Mouse (Mus musculus) heart, postnatal 0 days (tissue): Measurements from ENCODE around the gene Tcte2.

Experiments
- CTCF ChIP-seq: IDR thresholded peaks from 2 replicates; pipeline ENCODE4 v1.5.1; 2016; ENCODE audit warnings: antibody characterized with exemption, control low read depth, low read depth
- EP300 ChIP-seq: IDR thresholded peaks from 2 replicates; pipeline ENCODE4 v1.6.1; 2016; ENCODE audit warnings: antibody characterized with exemption, low read depth

DNA sequence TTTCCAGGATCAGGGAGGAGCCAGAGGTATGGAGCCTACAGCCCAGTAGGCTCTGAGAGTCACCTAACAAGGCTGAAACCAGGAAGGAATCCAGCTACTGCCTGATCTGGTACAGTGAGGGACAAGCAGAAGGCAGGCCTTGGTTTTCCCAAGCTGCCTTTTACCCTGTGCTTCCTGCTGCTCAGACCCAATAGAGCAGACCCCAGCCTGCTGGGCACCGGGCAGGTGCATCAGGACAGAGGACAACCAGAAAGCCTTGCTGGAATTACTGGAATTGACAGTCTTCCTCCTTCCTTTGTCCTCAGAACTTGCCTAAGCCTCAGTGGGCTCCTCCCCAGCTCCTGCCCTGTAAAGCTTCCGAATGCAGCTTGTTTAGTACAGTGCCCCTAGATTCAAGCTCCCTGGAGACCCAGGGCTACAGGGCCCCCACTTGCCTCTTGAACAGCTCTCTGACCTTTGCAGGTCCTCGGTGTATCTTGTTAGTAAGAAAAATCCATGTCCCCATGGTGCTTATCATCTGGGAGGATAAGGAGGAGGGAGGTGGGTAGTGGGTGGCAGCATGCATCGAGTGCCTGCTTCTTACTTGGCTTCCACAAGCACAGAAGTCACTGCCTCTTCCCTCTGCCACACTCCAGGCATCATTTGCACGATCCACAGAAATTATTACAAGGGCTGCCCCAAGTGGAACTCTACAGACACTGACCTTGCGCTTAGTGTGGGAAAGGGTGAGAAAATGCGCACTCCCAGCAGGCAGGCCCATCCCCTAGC, 18.5 kb downstream of the Tcte2 start:
- no peak for TF ChIP-seq CTCF
- no peak for TF ChIP-seq EP300
